Mouse (Mus musculus) thymus, postnatal 10 days (tissue): ENCODE measurements around the gene Slc52a3.

Experiments
- DNase-seq, 2 experiments: peaks; one replicate each; pipeline ENCODE4 v3.0.0; 2021; ENCODE audit warnings: low spot score in 2 of 2

The Slc52a3 gene

DNA sequence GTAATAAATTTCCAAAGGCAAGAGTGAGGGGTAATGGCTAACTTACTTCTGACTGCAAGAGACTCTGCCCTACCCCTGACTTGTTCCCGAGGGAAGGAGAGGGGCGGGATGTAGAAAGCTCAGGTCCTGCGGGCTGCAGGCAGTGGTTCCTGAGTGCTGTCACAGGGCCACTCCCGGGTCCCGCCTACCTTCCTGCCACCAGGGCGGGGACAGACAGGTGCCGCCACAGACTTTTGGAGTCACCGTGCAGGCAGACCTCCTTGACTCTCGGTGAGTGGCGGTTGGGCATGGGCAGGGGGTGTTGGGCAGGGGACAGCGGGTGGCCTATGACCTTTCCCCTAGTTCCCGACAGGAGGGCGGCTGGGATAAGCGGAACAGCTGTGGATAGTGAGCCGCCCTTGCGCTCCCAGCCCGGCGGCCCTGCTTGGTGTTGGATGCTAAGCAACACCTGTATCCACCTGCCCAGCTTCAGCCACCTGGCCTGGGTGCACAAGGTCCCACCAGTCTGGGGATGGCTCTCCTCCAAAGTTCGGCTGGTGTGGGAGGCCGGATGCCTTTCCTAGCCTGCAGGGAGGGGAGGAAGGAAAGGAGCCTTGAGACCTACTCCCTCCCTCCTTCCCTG lies 3.5 kb downstream of the Slc52a3 start:
- no peak for DNase-seq

DNA sequence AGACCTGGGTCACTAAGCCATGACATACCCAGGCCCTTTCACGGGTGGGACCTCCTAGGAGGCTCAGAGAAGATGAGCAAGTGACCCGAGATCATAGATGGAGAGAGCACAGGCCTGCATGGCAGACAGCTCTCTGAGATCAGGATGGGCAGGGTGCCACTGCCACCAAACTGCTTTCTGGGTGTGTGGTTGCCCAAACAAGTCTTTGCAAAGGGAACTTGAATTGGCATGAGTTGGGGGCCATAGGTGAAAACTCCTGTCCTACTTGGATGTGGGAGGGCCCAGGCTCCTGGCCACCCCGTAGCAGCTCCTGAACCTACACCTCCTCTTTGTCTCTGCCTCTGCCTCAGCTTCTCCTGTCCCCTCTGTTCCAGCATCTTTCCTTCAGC lies 4.0 kb downstream of the Slc52a3 start:
- no peak for DNase-seq

DNA sequence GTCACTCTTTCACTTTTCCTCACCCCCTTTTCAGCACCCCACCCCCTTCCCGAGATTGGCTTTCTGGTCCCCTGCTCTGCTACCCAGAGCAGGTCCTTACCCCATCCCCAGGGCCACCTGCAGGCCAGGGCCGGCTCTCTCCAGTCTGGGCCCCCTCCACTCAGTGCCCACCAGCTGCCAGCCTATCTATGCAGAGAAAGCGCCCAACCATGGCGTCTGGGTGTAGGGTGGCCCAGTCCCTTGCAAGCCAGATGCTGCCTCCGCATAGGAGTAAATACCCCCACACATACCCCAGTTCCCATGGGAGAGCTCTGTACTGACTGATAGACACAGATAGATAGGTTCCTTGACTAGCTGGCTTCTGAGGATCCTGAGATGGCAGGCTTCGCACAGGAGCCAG lies 4.4 kb downstream of the Slc52a3 start:
- no peak for DNase-seq

DNA sequence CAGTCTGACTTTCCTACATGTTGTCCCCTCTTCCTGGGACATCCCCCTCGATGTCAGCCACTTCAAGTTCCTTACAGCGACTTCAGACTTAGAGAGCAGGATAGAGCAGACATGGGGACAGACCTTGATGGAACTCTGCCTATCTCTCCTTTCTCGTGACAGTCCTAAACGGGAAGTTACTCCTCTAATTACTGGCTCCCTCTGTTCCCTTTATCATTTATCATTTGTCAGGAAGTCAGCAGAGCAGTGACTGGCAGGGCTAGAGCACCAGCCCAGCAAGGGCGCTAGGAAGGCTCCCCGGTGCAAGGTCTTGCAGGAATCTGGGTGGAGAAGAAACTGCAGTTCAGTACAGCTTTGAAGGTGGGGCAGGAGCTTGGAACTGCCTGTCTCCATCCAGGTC lies 6.2 kb downstream of the Slc52a3 start:
- no peak for DNase-seq

DNA sequence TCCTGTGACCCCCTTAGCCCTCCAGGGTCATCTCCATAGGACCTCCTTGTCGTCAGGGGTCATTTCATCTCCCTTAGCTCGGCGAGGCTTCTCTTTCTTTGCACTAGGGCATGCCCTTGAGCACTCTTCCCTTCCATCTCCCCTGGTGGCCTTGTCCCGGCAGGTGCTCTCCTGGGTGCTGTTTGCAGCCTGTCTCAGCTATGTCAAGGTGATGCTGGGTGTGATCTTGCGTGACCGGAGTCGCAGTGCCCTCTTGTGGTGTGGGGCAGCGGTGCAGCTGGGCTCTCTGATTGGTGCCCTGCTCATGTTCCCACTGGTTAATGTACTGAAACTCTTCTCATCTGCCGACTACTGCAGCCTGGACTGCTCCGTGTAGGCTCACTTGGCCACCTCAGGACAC lies 11.5 kb downstream of the Slc52a3 start:
- peak in 1 of 2 experiments; percentile 27 for DNase-seq

DNA sequence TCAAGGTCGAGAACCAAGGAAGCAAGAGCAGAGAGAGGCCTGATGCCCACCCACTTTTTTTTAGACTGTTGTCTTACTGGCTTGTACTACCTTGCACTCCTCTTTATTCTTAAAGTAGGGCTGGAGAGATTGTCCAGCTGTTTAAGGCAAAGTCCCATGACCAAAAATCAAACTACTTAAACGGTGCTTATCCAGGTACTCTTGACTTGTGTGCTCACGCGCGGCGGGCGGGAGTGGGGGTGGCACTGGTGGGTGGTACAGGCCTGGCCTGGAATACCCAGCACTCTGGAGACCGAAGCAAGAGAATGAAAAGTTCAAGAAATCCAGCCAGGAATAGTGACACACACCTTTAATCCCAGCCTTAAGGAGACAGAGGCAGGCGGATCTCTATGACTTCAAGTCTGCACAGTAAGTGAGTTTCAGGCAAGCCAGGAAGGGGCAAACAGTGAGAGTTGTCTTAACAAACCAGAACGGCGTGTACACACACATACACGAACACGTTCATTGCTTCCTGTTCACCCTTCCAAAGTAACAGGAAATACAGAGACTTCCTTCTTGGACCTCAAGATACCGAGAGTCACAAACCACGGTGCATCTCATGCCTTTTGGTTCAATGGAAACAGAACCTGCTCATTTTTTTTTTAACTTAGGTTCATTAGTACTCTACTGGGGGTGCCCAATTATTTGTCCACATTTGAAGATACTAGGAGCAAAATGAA lies 12.9 kb downstream of the Slc52a3 start:
- DNase-seq = no peak

DNA sequence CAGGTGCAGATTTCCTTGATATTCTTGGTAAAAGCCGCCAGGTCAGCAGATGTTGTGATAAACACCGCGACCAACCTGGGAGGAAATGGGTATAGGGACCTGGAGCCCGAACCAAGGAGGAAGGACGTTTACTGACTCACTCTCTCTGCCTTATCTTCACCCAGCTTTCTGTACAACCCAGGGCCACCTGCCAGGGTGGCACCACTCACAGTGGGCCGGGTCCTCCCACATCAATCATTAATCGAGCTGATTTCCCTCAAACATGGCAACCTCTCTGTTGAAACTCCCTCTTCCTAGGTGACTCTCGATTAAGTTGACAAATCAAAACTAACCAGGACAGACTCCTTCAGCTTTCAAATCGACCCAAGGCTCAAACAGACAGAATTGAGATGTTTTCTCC lies 13.9 kb downstream of the Slc52a3 start:
- DNase-seq = no peak

DNA sequence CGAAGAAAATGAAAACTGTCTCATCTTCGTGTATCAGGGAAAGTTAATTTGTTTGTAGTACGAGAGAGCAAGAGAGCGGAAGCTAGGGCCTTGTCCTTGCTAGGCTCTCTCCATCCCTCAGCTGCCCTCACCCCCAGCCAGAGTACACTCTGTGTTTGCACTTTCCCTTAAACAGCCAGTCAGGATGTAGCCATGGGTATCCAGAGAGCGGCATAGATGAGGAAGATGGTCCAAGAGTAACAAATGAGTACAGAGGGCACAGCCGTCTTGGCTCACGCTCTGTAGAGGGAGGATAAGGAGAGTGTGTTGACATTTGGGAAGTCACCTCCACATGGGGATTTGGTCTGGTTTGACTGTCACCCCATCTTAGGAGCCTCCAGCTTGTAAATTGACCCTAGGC lies 14.3 kb downstream of the Slc52a3 start:
- DNase-seq = no peak

DNA sequence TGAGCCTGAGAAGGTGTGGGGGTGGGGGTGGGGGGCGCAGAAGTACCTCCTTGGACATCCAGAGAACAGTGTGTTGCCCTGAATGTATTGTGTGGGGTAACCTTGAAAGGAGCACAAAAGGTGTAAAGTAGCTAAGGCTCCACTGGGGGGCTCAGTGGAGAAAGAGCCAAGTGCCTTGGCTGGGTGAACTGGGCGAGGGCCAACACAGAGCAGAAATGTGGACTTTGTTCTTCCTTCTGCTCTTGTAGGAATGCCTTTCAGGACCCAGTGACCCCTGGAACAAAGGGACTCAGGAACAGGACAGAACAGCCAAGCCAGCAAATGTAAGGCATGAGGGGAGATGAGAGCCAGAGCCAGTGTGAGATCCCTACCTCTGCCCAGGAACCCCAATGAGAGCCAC lies 15.4 kb downstream of the Slc52a3 start:
- DNase-seq = no peak

DNA sequence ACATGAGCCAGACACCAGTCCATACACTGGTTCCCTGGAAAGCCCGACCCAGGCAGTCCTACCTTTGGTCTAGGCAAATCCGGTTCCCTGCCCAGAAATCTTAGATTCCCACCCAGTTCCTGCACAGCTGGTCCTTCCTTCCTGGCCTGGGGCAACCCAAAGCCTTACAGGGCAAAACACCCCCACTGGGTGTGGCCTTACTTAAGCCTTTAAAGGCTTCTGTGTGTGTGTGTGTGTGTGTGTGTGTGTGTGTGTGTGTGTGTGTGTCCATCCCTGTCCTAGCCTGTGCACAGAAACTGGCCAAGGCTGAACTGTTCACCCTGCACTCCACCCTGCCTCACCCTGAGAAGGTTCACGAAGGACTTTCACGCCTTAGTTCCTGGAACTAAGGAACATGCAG lies 15.9 kb downstream of the Slc52a3 start:
- DNase-seq = no peak

DNA sequence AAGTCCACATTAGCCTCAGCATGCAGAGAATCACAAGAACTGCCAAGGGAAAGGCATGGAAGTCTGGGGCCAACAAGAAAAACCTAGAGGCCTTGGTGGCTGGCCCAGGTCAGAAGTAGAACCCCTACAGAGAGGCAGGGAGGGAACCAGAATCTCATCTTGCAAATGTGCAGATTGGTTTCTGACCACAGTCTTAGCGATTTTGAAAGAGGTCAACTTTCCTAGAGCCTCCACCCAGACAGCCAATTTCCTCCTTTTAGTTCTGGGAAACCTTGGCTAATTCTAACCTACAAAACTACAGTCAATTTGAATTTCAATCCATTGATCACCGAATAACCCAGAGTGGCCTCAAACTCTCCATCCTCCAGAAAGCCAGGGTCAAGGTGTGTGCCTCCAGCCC lies 16.4 kb downstream of the Slc52a3 start:
- DNase-seq = no peak

DNA sequence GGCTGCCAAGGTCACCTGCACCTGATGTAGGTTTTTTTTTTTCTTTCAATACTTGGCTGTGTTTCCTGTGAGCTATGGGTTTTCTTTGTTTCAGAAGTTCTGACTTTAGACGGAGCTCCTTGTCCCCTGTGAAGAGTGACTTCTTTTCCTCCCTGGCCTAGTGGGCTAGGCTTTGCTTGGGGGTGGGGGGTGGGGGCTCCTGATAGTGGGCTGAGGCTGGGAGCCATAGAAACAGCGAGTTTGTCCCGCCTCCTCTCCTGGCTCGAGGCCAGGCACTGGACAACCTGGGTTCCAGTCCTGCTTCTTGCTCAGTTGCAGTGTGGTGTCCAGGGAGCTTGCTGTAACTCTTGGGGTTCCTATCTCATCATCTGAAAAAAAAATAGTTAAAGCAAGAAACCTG lies 19.7 kb downstream of the Slc52a3 start:
- DNase-seq = no peak

DNA sequence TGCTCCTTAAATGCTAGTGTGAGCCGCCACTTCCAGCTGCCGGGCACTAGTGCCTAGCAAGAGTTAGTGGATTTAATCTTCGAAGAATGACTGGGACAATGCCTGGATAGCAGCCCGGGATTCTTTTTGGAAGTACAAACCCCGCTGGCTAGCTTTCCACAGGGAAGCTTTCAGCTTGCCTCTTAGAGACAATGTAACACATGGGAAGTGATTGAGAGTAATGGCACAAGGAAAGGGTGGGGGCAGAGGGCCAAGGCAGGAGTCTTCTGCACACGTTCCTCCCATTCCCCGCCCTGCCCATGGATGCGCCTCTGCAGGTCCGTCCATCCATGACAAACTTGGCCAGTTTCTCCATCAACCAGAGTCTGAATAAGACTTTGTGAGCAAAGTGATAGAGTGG lies 20.4 kb downstream of the Slc52a3 start:
- no peak for DNase-seq

DNA sequence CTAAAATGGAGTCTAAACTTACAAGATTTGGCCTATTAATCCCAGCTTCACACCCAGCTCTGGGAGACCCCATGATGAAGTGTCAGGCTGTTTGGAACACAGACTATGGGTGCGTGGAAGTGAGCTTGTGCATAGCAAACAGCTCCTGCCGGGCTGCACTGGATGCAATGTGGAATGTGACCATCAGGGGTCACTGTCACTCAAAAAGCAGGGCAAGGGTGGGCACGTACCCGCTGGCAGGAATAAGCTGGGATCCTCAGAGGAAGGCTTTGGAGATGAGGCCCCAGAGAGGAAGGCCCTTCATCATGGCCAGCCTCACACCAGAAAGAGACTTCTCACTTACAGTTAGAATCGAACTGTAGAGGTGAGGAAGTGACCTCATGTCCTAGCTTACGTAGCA lies 23.9 kb downstream of the Slc52a3 start:
- DNase-seq = peak in 1 of 2 experiments; percentile 59

DNA sequence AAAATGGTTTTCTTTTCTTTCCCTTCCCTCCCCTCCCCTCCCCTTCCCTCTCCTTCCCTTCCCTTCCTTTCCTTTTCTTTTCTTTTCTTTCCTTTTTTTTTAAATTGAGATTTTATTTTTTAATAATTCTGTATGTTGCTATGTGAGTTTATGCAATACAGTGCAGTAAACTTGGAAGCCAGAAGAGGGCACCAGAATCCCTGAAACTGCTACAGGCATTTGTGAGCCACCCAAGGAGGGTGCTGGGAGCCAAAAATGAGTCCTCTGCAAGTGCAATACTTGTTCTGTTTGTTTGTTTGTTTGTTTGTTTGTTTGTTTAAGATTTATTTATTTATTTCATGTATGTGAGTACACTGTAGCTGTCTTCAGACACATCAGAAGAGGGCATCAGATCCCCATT lies 25.7 kb downstream of the Slc52a3 start:
- DNase-seq = no peak

DNA sequence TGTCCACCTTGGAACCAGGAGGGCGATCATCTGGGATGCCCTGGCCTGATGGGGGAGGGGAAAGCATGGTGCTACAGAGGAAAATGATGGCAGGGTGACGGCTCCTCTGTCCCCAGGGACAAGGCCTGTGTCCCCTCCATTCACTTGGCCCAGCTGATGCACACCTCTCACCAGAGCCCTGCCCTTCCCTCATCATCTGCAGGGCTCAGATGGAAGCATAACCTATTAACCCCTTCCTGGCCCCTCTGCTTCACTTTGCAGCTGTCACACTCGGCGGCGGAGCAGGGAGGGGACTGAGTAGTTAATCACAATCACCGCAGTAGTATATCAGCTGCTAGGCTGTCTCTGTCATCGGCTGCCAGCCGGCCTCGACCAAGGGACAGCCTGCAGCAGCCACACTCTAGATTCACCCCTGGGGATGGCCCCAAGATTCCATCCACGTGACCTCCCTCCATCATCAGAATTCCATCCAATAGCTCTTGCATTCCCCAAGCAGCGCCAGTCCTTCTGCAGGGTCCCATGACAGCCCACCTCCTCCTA lies 28.6 kb downstream of the Slc52a3 start:
- no peak for DNase-seq

DNA sequence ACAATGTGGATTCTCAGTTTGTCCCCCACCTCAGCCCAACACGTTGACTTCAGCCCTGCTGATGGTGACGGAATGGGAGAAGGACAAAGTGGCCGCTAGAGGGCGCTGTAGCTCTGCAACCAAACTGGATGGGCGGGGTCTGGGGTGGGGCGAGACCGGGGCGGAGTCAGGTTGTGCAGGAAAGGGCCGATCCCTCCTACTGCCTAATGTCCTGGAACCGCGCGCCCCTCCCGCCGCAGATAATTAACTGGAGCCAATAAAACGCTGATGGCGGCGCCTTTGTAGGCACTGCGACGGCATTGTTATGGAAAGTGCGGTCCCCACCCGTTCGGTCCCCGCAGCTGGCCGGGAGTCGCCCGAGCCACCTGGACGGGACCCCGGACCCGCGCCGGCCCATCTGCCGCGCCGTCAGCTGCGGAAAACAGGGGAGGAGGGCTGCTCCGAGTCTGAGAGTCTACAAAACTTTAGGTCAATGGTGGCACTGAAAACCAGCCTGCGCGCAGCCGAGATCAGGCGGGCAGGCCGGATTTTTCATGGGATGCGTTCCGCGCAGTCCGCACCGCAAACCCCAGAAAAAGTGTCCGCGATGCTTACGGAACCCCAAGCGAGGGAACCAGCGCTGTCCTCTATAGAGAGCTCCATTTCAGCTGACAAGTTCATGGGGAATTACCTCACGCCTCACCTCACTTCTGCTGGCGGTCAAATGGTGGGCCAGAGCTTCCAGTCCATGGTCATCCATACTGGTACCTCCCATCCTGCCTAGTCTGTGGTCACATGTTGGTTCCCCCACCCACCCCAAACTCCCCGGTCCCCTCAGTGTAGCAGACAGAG lies 33.2 kb downstream of the Slc52a3 start:
- DNase-seq = peak; percentile 58 to 91

DNA sequence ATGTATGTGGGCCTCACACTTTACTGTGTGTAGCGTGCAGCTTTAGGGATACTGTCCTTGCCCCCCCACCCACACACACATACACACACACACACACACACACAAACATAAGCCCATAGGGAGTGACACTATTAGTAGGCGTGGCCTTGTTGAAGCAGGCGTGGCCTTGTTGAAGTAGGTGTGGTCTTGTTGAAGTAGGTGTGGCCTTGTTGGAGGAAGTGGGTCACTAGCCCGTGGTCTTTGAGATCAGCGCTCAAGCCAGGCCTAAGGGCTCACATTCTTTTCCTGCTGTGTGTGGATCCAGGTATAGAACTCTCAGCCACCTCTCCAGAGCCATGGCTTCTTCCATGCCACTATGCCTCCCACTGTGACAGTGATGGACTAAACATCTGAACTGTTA lies 34.7 kb downstream of the Slc52a3 start:
- no peak for DNase-seq

DNA sequence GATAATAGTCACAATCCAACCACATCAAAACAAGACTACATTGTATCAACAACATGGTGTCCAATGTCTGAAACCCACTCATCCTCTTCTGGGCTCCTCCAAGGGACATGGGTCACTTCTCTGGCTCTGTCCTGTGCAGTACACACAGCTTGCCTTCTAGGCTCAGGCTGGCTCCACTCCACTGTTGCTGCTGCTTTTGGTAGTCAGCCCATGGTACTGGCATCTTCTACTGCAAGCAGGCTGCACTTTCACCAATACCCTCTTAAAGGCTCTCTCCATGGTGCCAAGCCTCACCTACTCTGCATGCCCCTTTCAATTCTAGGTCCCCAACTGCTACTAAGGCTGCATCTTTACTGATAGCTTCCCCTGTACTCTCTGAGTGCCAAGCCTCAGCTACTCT lies 43.8 kb downstream of the Slc52a3 start:
- no peak for DNase-seq

DNA sequence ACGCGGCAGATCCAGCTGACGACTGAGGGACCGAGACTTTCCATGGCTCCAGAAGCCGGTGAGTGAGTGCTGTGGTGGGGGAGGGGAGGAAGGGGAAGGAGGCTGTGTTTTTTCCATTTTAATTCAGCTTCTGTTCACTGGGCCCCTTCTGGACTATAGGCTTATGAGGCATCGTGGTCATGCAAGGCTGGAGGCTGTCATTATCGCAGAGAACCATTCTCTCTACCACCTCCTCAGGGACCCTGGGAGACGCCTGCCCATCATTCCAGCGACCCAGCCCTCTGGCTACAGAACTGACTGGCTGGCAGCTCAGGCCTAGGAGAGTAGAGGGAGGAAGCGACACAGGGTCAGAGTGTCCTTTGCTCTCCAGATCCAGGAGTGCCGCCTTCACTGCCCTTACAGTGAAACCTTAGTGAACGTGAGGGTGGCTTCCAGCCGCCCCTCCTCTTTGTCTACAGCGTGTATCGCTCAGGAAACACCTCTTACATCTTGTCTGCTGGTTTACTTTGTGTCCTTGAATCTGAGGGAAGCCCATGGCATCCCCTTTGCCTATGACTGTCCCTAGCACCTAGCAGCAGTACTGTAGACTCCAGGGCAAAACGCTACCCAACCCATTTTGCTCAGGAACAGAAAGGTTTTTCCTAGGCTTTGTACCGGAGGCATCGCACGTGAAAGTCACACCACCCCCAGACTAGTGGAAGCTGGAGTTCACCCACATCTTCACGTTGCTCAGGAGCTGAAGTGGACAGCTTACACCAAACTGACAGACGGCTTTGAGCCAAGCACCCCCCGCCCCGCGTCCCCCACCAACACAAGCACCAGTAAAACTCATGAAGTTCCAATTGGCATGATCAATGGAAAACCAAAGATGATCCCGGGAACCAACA lies 51.0 kb downstream of the Slc52a3 start:
- no peak for DNase-seq
